Mouse (Mus musculus): ENCODE measurements around the gene Gabra4. TPM values are rescaled to one million over a fixed set of nuclear protein-coding genes. Genes with fewer than 3 reads are reported as not detected.

Gene Gabra4
- polyA plus RNA-seq, 1 experiment from 2014 or later: 2.4 TPM

DNA sequence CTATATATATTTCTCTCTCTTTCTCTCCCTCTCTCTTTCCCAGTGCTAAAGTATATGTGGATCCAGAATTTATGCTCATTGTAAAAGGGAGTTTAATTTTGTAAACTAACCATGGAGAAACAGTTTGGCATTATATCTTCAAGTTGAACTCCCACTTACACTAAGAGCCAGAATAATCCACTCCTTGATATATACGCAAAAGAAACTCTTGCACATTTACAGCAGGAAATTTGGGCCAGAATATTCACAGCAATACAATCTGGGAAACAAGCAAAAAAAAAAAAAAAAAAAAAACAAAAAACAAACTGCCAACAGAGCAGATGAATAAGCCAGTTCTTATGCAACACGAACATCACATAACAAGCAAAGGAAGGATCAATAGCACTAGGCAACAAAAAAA lies 10.0 kb downstream of the Gabra4 start:
- Histone ChIP-seq H3K36me3 (ENCODE audit: control insufficient read depth, insufficient read depth) (no peaks in the 10 kb centered on the region), H3K27ac (ENCODE audit: low read length) (no peak overlapping the region), H3K9me3 (replicated peaks; ENCODE audit: control insufficient read depth, low read length) (no peaks in the 10 kb centered on the region), H3K4me3 (ENCODE audit: low read length) (no peak overlapping the region), H3K4me1 (ENCODE audit: control insufficient read depth, insufficient read depth, low read length) (no peaks in the 10 kb centered on the region), H3K4me2 (ENCODE audit: low read depth, low read length) (no peak overlapping the region), H3K9ac (ENCODE audit: low read length) (no peak overlapping the region), H3K27me3 (ENCODE audit: control insufficient read depth, insufficient read depth, low read length) (no peaks in the 10 kb centered on the region)
- ATAC-seq (replicated peaks; ENCODE audit: extremely low read depth, insufficient read depth, low FRiP score): no peak
- 80% methylated on average over 2 of the region's 2 CpGs for WGBS

DNA sequence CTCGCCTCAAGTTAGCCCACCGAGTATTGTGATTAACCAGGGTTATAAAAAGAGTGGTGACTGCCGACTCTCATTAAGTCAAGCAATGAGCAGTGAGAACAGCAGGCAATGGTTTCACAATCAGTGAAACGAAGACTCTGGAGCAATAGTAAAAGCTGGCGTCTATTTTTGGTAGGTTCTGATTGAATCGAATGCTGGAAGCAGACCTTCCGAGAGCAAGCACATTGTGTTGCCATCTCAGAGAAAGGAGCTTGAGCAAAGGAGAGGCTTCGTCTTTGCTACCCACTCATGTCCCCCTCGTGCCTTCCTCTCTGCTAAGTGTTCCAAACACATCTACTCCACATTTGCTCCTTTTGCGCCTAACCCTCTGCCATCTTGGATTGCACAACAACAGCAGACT lies 18.3 kb downstream of the Gabra4 start:
- Histone ChIP-seq H3K4me2 (ENCODE audit: low read depth, low read length) (no peak overlapping the region), H3K9ac (ENCODE audit: low read length) (no peak overlapping the region), H3K4me3 (ENCODE audit: low read length) (no peak overlapping the region), H3K4me1 (ENCODE audit: control insufficient read depth, insufficient read depth, low read length) (no peaks in the 10 kb centered on the region), H3K27ac (ENCODE audit: low read length) (no peak overlapping the region), H3K27me3 (ENCODE audit: control insufficient read depth, insufficient read depth, low read length) (no peaks in the 10 kb centered on the region), H3K9me3 (replicated peaks; ENCODE audit: control insufficient read depth, low read length) (no peaks in the 10 kb centered on the region), H3K36me3 (ENCODE audit: control insufficient read depth, insufficient read depth) (no peaks in the 10 kb centered on the region)
- WGBS: 82% methylated on average over 10 of the region's 10 CpGs
- no peak for ATAC-seq (replicated peaks; ENCODE audit: extremely low read depth, insufficient read depth, low FRiP score)

DNA sequence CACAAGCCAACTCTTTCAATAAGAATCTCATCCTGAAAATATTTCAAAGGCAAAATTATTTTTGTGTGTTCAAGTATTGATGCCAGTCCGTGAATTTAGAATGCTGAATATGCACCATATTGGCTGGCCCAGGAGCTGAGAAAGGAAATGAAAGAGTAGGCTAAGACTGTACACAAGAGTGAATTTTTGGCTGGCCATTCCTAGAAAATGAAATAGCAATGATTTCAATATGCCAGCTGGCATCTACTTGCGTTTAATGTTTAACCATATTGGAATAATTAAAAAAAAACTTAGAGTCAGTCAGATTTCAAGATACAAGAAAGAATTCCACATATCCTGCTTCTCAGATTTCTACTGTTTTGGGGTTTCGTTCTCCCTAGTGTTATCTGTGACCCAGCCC lies 30.3 kb downstream of the Gabra4 start:
- Histone ChIP-seq H3K4me3 (ENCODE audit: low read length) (no peak overlapping the region), H3K9me3 (replicated peaks; ENCODE audit: control insufficient read depth, low read length) (no peaks in the 10 kb centered on the region), H3K9ac (ENCODE audit: low read length) (no peak overlapping the region), H3K36me3 (ENCODE audit: control insufficient read depth, insufficient read depth) (no peaks in the 10 kb centered on the region), H3K4me1 (ENCODE audit: control insufficient read depth, insufficient read depth, low read length) (no peaks in the 10 kb centered on the region), H3K27ac (ENCODE audit: low read length) (no peak overlapping the region), H3K27me3 (ENCODE audit: control insufficient read depth, insufficient read depth, low read length) (no peaks in the 10 kb centered on the region), H3K4me2 (ENCODE audit: low read depth, low read length) (no peak overlapping the region)
- WGBS: 75% methylated on average over 3 of the region's 3 CpGs
- ATAC-seq (replicated peaks; ENCODE audit: extremely low read depth, insufficient read depth, low FRiP score): no peak

DNA sequence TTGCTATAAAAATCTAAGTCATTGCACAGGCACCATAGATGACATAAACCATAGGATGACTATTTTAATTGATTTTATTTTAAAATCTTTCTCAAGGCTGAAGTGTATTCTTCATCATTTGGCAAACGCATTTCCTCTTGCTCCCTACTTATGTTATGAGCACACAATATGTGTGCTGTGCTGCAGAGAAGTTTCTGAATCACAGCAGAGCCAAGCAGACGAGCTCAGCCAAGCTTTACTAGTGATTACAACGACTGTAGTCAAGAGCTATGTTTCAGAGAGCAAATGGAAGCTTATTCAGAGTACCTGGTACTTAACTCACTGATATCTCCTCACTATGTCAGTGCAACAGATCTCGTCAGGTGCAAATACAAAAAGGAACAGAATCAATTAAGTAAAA lies 41.4 kb downstream of the Gabra4 start:
- no peak overlapping the region for H3K9ac ChIP-seq (ENCODE audit: low read length)
- ATAC-seq (replicated peaks; ENCODE audit: extremely low read depth, insufficient read depth, low FRiP score): no peak
- no peak overlapping the region for H3K4me2 ChIP-seq (ENCODE audit: low read depth, low read length)
- H3K4me1 ChIP-seq (ENCODE audit: control insufficient read depth, insufficient read depth, low read length): no peaks in the 10 kb centered on the region
- 39% methylated on average over 4 of the region's 4 CpGs for WGBS
- H3K36me3 ChIP-seq (ENCODE audit: control insufficient read depth, insufficient read depth): no peaks in the 10 kb centered on the region
- H3K4me3 ChIP-seq (ENCODE audit: low read length): no peak overlapping the region
- H3K9me3 ChIP-seq (replicated peaks; ENCODE audit: control insufficient read depth, low read length): no peaks in the 10 kb centered on the region
- H3K27ac ChIP-seq (ENCODE audit: low read length): no peak overlapping the region
- H3K27me3 ChIP-seq (ENCODE audit: control insufficient read depth, insufficient read depth, low read length): no peaks in the 10 kb centered on the region

DNA sequence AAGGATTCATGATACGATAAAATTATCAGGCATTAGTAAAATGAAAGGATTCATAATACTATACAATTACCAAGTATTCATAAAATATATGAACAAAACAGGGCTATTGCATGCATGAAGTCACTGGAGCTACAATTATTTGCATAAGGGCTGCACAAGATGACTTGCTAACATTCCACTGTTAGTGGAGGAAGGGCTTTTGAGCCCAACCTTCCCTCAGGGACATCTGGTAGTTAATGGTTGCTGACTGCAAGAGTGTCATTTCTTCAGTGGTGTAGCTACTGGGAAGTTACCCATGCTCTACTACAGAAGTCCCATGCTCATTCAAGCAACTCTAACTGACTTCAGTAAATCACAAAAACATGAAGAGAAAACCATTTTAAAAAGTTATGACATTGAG lies 43.8 kb downstream of the Gabra4 start:
- H3K4me1 ChIP-seq (ENCODE audit: control insufficient read depth, insufficient read depth, low read length): no peaks in the 10 kb centered on the region
- no peaks in the 10 kb centered on the region for H3K9me3 ChIP-seq (replicated peaks; ENCODE audit: control insufficient read depth, low read length)
- no peak overlapping the region for H3K4me3 ChIP-seq (ENCODE audit: low read length)
- no peaks in the 10 kb centered on the region for H3K27me3 ChIP-seq (ENCODE audit: control insufficient read depth, insufficient read depth, low read length)
- no peak overlapping the region for H3K27ac ChIP-seq (ENCODE audit: low read length)
- H3K36me3 ChIP-seq (ENCODE audit: control insufficient read depth, insufficient read depth): no peaks in the 10 kb centered on the region
- H3K4me2 ChIP-seq (ENCODE audit: low read depth, low read length): no peak overlapping the region
- ATAC-seq (replicated peaks; ENCODE audit: extremely low read depth, insufficient read depth, low FRiP score): no peak
- WGBS: 88% methylated on average over 1 of the region's 1 CpGs
- H3K9ac ChIP-seq (ENCODE audit: low read length): no peak overlapping the region

DNA sequence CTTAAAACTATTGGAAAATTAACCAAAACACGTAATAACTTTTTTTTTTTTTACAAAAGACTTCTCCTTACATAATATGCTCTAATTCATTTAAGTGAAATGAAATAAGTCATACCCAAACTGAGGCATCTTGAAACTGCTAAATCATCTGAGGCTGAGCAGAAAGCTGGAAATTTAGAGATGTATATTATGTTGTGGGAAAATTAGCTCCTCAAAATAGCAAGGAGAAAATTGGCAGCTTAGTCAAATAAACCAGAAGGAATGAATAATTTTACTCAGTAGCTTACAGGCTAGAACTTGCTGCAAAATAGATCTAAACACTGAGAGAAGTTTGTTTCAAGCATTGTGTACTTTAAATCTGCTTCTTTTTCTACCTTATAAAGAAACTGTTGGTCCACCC lies 49.4 kb downstream of the Gabra4 start:
- 82% methylated on average over 1 of the region's 1 CpGs for WGBS
- H3K9ac ChIP-seq (ENCODE audit: low read length): no peak overlapping the region
- H3K4me3 ChIP-seq (ENCODE audit: low read length): no peak overlapping the region
- peaks cover 10% of the 10 kb centered on the region; the same call in 1 of the 2 replicates for H3K4me1 ChIP-seq (ENCODE audit: control insufficient read depth, insufficient read depth, low read length)
- no peaks in the 10 kb centered on the region for H3K27me3 ChIP-seq (ENCODE audit: control insufficient read depth, insufficient read depth, low read length)
- no peaks in the 10 kb centered on the region for H3K9me3 ChIP-seq (replicated peaks; ENCODE audit: control insufficient read depth, low read length)
- no peak overlapping the region for H3K4me2 ChIP-seq (ENCODE audit: low read depth, low read length)
- ATAC-seq (replicated peaks; ENCODE audit: extremely low read depth, insufficient read depth, low FRiP score): no peak
- H3K36me3 ChIP-seq (ENCODE audit: control insufficient read depth, insufficient read depth): no peaks in the 10 kb centered on the region
- H3K27ac ChIP-seq (ENCODE audit: low read length): no peak overlapping the region

DNA sequence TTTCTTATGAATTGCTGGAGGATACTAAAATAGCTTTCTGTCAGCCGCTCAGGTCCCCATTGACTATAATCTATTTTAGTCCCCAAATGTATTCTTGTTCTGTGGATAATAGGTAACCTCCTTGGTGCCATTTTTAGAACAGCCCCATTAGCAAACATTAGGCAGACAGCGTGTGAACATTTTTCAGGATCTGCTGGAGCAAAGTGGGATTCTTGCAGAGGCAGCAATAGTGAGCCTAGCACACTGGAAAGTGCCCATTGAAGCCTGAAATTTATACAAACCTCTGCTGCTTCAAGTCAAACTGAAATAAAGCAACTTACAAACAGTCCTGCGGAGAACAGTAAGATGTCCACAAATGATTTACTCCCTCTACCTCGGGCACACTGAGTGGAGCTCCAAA lies 51.2 kb downstream of the Gabra4 start:
- 54% methylated on average over 4 of the region's 4 CpGs for WGBS
- Histone ChIP-seq H3K4me1 (ENCODE audit: control insufficient read depth, insufficient read depth, low read length) (peaks cover 10% of the 10 kb centered on the region; the same call in 1 of the 2 replicates), H3K36me3 (ENCODE audit: control insufficient read depth, insufficient read depth) (no peaks in the 10 kb centered on the region), H3K9me3 (replicated peaks; ENCODE audit: control insufficient read depth, low read length) (no peaks in the 10 kb centered on the region), H3K9ac (ENCODE audit: low read length) (no peak overlapping the region), H3K27me3 (ENCODE audit: control insufficient read depth, insufficient read depth, low read length) (no peaks in the 10 kb centered on the region), H3K27ac (ENCODE audit: low read length) (peak overlapping the region; percentile 29; the same call in 1 of the 2 replicates), H3K4me2 (ENCODE audit: low read depth, low read length) (0 out of 2 replicates have a peak overlapping the region, but pooled peaks have one; percentile 15), H3K4me3 (ENCODE audit: low read length) (no peak overlapping the region)
- no peak for ATAC-seq (replicated peaks; ENCODE audit: extremely low read depth, insufficient read depth, low FRiP score)

DNA sequence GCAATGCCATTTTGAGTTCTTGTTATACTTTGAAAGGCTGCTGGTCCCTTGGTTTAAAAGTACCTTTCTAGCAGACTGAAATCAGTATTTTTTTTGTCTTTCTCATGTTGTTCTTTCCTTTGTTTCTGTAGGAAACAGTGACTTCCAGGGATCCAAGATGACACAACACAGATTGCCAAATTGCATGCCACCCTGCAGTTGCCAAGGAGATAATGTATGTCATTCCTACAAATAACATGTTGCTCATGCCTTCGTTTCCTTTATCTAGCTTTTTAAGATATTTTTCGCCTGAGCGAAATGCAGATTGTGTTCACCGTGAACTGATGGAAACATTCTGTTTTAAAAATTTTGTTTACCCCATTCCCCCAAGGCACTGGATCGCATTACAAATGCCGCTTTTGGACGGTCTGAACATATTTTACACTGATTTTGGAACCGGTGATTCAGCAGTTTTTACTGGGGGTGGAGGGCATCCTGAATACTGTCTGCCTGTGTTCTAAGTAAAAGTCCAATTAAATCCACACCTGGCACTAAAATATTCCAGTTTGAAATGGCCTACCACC lies 53.9 kb downstream of the Gabra4 start:
- Histone ChIP-seq H3K36me3 (ENCODE audit: control insufficient read depth, insufficient read depth) (no peaks in the 10 kb centered on the region), H3K4me2 (ENCODE audit: low read depth, low read length) (no peak overlapping the region), H3K27ac (ENCODE audit: low read length) (no peak overlapping the region), H3K4me3 (ENCODE audit: low read length) (no peak overlapping the region), H3K9ac (ENCODE audit: low read length) (no peak overlapping the region), H3K27me3 (ENCODE audit: control insufficient read depth, insufficient read depth, low read length) (no peaks in the 10 kb centered on the region), H3K9me3 (replicated peaks; ENCODE audit: control insufficient read depth, low read length) (no peaks in the 10 kb centered on the region), H3K4me1 (ENCODE audit: control insufficient read depth, insufficient read depth, low read length) (peaks cover 10% of the 10 kb centered on the region; the same call in 1 of the 2 replicates)
- no peak for ATAC-seq (replicated peaks; ENCODE audit: extremely low read depth, insufficient read depth, low FRiP score)
- 53% methylated on average over 8 of the region's 8 CpGs for WGBS

DNA sequence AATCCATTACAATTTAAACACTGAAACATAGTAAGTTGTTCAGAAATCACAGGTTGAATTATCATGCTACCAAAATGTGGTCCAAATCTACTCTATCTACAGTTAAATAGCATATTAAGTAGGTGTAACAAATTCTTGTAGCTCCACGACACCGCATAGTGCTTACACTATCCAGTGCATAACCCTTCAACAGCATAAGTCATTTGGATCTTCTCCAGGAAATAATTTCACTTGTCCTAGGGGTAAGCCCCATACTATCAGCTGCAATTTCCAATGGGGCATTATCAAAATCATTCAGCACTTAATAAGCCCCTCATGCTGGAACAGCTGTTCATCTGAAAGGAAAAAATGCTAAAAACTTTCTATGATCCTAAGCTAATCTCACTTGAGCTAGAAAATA lies 62.8 kb downstream of the Gabra4 start:
- Histone ChIP-seq H3K4me2 (ENCODE audit: low read depth, low read length) (no peak overlapping the region), H3K9ac (ENCODE audit: low read length) (no peak overlapping the region), H3K36me3 (ENCODE audit: control insufficient read depth, insufficient read depth) (no peaks in the 10 kb centered on the region), H3K4me3 (ENCODE audit: low read length) (no peak overlapping the region), H3K4me1 (ENCODE audit: control insufficient read depth, insufficient read depth, low read length) (no peaks in the 10 kb centered on the region), H3K27me3 (ENCODE audit: control insufficient read depth, insufficient read depth, low read length) (no peaks in the 10 kb centered on the region), H3K9me3 (replicated peaks; ENCODE audit: control insufficient read depth, low read length) (no peaks in the 10 kb centered on the region), H3K27ac (ENCODE audit: low read length) (no peak overlapping the region)
- WGBS: 43% methylated on average over 2 of the region's 2 CpGs
- no peak for ATAC-seq (replicated peaks; ENCODE audit: extremely low read depth, insufficient read depth, low FRiP score)

Measured in heart, embryonic 16.5 days (tissue).